Mouse (Mus musculus): ENCODE results near the gene Zfp593.
A peak's percentile ranks its signal among the peaks of the same experiment; 100 is the strongest.

Gene Zfp593

DNA sequence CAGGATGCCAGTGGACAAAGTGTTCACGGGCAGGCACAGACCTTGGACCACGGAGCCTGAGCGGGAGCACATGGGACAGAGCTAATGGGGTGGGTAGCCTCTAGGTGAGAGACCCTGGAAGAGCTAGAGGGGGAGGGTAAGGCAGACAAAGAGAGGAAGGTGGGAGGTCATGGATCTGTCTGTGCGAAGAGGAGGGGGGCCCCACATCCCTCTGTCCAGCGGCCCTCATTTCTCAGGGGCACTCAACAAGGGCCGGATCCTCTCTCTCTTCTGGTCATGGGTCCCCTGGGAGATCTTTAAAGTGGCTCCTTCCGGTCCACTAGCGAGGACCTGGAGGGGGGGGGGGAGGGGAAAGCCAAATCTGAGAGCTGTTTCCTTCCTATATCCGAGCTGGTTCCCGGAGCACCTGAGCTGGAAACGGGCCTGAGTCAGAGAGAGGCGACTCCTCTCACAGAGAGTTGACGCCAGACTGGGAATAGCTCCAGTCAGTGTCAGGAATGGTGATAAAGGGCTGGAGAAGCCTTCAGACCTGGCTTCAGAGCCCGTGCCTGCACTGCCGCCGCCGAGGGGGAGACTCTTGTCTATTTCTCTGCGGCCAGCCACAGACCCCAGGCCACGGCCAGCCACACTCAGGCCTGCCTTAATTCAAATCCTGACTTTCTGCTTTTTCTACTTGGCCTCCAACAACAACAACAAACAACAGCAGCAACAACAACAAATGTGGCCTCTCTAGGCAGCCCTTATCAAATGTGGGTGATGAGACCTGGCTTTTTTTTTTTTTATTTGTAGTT lies 11.2 kb upstream of the Zfp593 start:
- no peak for DNase-seq

DNA sequence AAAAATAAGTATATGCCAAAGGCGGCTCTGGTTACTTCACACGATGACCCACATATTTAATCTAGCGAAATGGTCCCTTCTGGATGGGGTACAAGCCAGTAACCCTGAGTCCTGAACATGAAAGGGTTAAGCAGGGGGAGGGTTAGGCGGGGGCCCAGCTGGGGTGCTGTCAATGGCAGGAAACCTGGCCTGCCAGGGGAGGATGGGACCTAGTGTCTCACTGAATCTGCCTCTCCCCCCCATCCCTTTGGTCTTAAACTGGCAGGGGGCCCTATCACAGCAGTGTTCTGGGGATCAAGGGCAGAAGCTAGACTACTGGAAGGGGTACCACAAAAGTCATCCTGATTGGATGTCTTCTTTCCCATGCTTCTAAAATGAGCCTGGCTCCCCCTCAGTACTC lies 10.5 kb upstream of the Zfp593 start:
- no peak for DNase-seq

GRCm38 (mm10) chr4:134254835-134255234 lies 9.4 kb upstream of the Zfp593 start:
- DNase-seq, result no peak

GRCm38 (mm10) chr4:134253722-134254324 lies 8.4 kb upstream of the Zfp593 start, which contains the start of gene Grrp1:
TSS of gene Grrp1 (minus strand) at chr4:134254106.
- DNase-seq, result no peak

- no peak for DNase-seq
These were observed 7.7 kb upstream of the Zfp593 start for GRCm38 (mm10) chr4:134252911-134253721.

DNA sequence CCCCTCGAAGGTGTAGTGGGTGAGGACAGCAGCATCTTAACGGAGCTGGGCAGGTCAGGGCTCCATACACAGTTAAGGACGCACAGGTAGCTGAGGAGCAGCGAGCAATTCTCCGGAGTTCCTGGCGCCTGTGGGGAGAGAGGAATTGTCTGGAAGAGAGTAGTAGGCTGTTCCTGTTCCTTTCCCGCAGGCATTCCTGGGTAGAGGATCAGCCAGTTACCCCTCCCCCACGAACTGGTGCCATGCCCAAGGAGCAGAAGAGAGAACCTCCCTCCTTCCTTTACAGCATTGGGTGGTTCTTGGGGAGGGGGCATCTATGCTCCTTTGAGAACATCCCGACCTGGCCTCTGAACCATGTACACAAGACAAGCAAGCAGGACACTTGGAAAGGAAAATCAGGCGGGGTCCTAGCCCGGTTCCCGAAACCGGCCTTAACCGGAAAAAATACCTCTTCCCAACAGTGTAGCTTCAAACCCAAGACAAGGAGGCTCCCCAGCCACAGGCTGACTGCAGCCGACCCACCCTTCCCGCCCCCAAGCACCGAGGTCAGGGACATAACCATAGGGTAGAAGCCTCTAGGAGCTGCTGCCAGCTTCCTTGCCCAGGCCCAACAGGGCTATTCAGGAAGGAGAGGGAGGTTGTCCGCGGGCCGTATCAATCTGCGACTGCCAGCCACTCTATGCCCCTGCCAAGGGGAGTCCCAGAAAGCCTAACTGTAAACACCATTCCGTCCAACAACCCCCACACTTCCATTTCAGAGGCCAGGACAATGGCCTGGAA lies 6.9 kb upstream of the Zfp593 start:
- no peak for DNase-seq

DNA sequence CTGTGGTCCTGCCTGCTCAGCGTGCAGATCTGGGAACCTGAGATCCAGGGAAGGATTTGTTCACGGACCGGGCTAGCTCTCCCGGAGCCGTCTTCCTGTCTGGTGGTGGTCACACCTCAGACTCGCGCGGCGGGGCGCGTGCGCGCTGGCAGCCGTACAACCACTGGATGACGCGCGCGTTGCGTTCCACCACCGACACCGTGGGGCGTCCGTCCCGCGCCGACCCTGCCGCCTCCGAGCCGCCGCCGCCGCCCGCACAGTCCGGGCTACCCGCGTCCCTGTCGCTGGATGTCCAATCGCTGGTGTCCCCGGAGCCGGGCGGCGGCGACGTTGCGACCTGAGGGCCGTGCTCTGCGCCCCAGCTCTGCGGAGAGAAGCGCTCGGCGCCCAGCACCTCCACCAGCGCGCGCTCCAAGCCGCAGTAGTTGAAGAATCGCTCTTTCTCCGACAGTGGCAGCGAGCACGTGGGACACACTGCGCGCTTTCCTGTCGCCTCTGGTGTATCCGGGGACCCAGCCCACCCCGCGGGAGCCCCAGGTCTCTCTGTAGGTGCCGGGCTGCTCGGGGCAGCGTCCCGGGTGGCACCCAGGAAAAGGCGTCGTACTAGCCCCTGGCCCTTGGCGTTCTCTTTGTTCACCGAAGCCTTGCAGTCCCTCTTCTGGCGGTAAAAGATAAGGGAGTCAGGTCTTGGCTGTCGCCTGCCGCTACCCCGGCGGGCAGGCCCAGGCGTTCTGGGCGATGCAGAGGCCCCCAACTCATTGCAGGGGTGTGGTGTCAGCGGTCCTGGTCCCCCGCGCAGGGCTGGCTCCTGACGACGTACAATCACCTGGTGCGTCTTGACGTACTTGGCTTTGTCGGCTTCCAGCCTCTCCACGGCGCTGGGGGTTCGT lies 6.1 kb upstream of the Zfp593 start:
- DNase-seq, result peak; percentile 48

GRCm38 (mm10) chr4:134250930-134251240 lies 5.5 kb upstream of the Zfp593 start:
- DNase-seq, result peak; percentile 34

GRCm38 (mm10) chr4:134250116-134250929 lies 4.9 kb upstream of the Zfp593 start:
- DNase-seq, result no peak

DNA sequence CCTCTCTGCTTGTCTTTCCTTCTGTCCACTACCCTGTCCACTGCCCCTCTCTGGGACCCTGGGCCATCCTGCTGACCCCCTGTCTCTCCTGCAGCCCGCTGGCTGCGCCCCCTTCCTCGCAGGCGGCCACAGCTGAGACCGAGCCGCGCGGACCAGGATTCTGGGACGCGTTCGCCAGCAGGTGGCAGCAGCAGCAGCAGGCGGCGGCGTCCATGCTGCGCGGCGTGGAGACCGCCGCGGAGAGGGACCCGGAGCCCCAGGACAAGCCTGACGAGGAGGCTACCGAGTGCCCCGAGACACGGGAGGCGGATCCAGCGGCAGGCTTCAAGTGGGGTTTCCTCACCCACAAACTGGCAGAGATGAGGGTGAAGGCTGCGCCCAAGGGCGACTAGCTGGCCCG lies 4.3 kb upstream of the Zfp593 start:
- DNase-seq, result peak; percentile 60

DNA sequence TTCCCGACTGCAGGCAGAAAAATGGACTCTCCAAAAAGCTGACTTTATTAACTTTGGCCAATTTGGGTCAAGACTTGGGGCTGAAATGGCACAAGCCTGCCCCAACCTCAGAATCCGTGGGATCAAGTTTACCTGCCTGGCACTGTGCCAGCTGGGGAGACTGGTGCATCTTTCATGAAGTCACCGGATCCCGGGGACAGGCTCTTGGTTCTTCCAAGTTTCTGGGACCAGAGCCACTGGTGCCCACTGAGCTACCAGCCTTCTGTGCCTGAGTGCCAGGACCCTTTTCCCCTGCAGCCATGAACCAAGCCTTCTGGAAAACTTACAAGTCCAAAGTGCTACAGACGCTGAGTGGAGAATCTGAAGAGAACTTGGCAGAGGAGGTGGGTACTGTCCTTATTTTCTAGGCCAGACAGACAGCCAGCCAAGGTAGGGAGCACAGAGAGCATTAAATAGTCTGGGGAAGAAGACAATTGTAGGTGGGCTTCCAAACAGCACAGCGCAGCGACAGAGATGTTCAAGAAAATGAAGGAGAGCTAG lies 1.4 kb upstream of the Zfp593 start, which contains the start of gene Gm30191:
Gene Gm30191 (plus strand): TSS at position 217 of the 540 bp plus-strand sequence.
- DNase-seq, result no peak

- DNase-seq, result no peak
These were observed 864 bp upstream of the Zfp593 start for GRCm38 (mm10) chr4:134246256-134246655.

GRCm38 (mm10) chr4:134243516-134244250 lies 1.7 kb downstream of the Zfp593 start, which contains the start of gene E130218I03Rik:
TSS of gene E130218I03Rik (plus strand) at chr4:134243662.
- no peak for DNase-seq

- DNase-seq, result no peak
These were observed 6.7 kb downstream of the Zfp593 start for GRCm38 (mm10) chr4:134238686-134239085.

GRCm38 (mm10) chr4:134238279-134238651 lies 7.1 kb downstream of the Zfp593 start, which contains the start of gene Cnksr1:
TSS of gene Cnksr1 (minus strand) at chr4:134238399.
- no peak for DNase-seq

- no peak for DNase-seq
These were observed 7.7 kb downstream of the Zfp593 start for GRCm38 (mm10) chr4:134237582-134238278.

GRCm38 (mm10) chr4:134234876-134235275 lies 10.5 kb downstream of the Zfp593 start:
- DNase-seq, result no peak

- DNase-seq, result no peak
These were observed 15.0 kb downstream of the Zfp593 start for GRCm38 (mm10) chr4:134230431-134230830.

GRCm38 (mm10) chr4:134227194-134227593 lies 18.2 kb downstream of the Zfp593 start, which contains the start of gene Catsper4:
TSS of gene Catsper4 (minus strand) at chr4:134227383.
- DNase-seq, result no peak
